Mouse (Mus musculus) lung, embryonic 14.5 days (tissue): Measurements from ENCODE around the gene Cdh5. TPM values are rescaled to one million over a fixed set of nuclear protein-coding genes. Genes with fewer than 3 reads are reported as not detected.

Experiments
- ATAC-seq: fragments of 200-750 bp; cut with Nextera tagmentation; 2 replicates; pipeline ENCODE4 v1.8.0; 2017; ENCODE audit warnings: mild to moderate bottlenecking, moderate TSS enrichment, moderate library complexity; ENCODE audit not compliant: insufficient read depth
- DNase-seq: peaks from one replicate; pipeline ENCODE4 v3.0.0-alpha.2; 2015
- H3K27ac ChIP-seq: fragments of 300-500 bp; sonication (generic); 2 replicates; pipeline ENCODE4 v1.5.1; 2014; ENCODE audit warnings: low read depth, mild to moderate bottlenecking, moderate library complexity
- H3K27me3 ChIP-seq: fragments of 300-500 bp; sonication (generic); 2 replicates; pipeline ENCODE4 v1.6.1; 2014; ENCODE audit warnings: low read length, control low read depth; ENCODE audit not compliant: insufficient read depth
- H3K36me3 ChIP-seq: fragments of 300-500 bp; sonication (generic); 2 replicates; pipeline ENCODE4 v1.6.1; 2014; ENCODE audit warnings: control low read depth; ENCODE audit not compliant: insufficient read depth
- H3K4me1 ChIP-seq: fragments of 300-500 bp; sonication (generic); 2 replicates; pipeline ENCODE4 v1.6.1; 2014; ENCODE audit warnings: antibody characterized with exemption, control low read depth; ENCODE audit not compliant: insufficient read depth
- H3K4me2 ChIP-seq: fragments of 300-500 bp; sonication (generic); 2 replicates; pipeline ENCODE4 v1.6.1; 2014; ENCODE audit warnings: mild to moderate bottlenecking
- H3K4me3 ChIP-seq: fragments of 300-500 bp; sonication (generic); 2 replicates; pipeline ENCODE4 v1.5.1; 2014; ENCODE audit warnings: low read depth, low read length
- H3K9ac ChIP-seq: fragments of 300-500 bp; sonication (generic); 2 replicates; pipeline ENCODE4 v1.6.1; 2014
- H3K9me3 ChIP-seq: fragments of 300-500 bp; sonication (generic); 2 replicates; pipeline ENCODE4 v1.6.1; 2016; ENCODE audit warnings: low read depth, low read length, control low read depth
- CTCF ChIP-seq: IDR thresholded peaks from 2 replicates; pipeline ENCODE4 v1.5.1; 2016; ENCODE audit warnings: antibody characterized with exemption, low read depth
- WGBS: fragments of 180-500 bp; shearing (Covaris S2); extraction: QIAGEN DNeasy Blood & Tissue Kit; methylation state at CpG from one replicate; pipeline ENCODE4 v1.1.7; 2014; 5-methylcytosine and 5-hydroxymethylcytosine counted together
- polyA plus RNA-seq: library from polyadenylated mRNA; unstranded; fragments of >200 nt; fragmentation: Nextera tagmentation; extraction: Ambion mirVana; gene quantifications from 2 replicates; pipeline ENCODE4 v1.2.1, GENCODE M21; 2014

Cdh5 gene
- polyA plus RNA-seq, 1 experiment from 2014 or later: 69.8 TPM

GRCm38 (mm10) chr8:104123080-104123657 is 21.7 kb downstream of the Cdh5 start:
- H3K4me2 ChIP-seq: no peak overlapping the region
- H3K9ac ChIP-seq: no peak overlapping the region
- DNase-seq (no peak), ATAC-seq (no peak)
- no peaks in the 10 kb centered on the region for H3K9me3 ChIP-seq
- H3K4me1 ChIP-seq: no peaks in the 10 kb centered on the region
- TF ChIP-seq CTCF: no peak
- no peaks in the 10 kb centered on the region for H3K36me3 ChIP-seq
- WGBS: 98% methylated on average over 2 of the region's 2 CpGs
- H3K4me3 ChIP-seq: no peak overlapping the region
- H3K27me3 ChIP-seq: no peaks in the 10 kb centered on the region
- H3K27ac ChIP-seq: no peak overlapping the region

GRCm38 (mm10) chr8:104124534-104124933 is 23.1 kb downstream of the Cdh5 start:
- ATAC-seq (no peak), DNase-seq (no peak)
- H3K9ac ChIP-seq: no peak overlapping the region
- WGBS: 68% methylated on average over 5 of the region's 5 CpGs
- no peaks in the 10 kb centered on the region for H3K36me3 ChIP-seq
- TF ChIP-seq CTCF: no peak
- H3K4me1 ChIP-seq: no peaks in the 10 kb centered on the region
- H3K27ac ChIP-seq: no peak overlapping the region
- no peak overlapping the region for H3K4me2 ChIP-seq
- no peaks in the 10 kb centered on the region for H3K9me3 ChIP-seq
- no peak overlapping the region for H3K4me3 ChIP-seq
- H3K27me3 ChIP-seq: no peaks in the 10 kb centered on the region

- no peak overlapping the region for H3K4me2 ChIP-seq
These were observed 25.9 kb downstream of the Cdh5 start for GRCm38 (mm10) chr8:104127160-104127883.

DNA sequence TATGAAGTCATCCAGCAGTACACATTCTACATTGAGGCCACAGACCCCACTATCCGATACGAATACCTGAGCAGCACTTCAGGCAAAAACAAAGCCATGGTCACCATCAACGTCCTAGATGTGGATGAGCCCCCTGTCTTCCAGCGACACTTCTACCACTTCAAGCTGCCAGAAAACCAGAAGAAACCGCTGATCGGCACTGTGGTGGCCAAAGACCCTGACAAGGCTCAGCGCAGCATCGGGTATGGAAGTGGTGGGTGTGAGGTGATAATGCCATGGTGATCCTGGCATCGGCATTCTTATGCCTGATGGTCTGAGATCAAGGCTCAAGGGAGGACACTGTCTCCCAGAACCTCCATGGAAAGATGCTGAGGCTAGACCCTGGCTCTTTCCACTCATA is 29.5 kb downstream of the Cdh5 start:
- H3K4me3 ChIP-seq: no peak overlapping the region
- no peaks in the 10 kb centered on the region for H3K36me3 ChIP-seq
- no peak overlapping the region for H3K4me2 ChIP-seq
- H3K27me3 ChIP-seq: no peaks in the 10 kb centered on the region
- ATAC-seq (no peak), DNase-seq (no peak)
- TF ChIP-seq CTCF: no peak
- no peak overlapping the region for H3K27ac ChIP-seq
- WGBS: 93% methylated on average over 9 of the region's 9 CpGs
- H3K9me3 ChIP-seq: no peaks in the 10 kb centered on the region
- H3K4me1 ChIP-seq: no peaks in the 10 kb centered on the region
- no peak overlapping the region for H3K9ac ChIP-seq

More at GRCm38 (mm10) chr8:104127160-104127883, 25.9 kb downstream of the Cdh5 start:
- Histone ChIP-seq H3K9ac (no peak overlapping the region), H3K27me3 (no peaks in the 10 kb centered on the region), H3K4me3 (no peak overlapping the region), H3K36me3 (no peaks in the 10 kb centered on the region), H3K27ac (no peak overlapping the region), H3K9me3 (no peaks in the 10 kb centered on the region), H3K4me1 (no peaks in the 10 kb centered on the region)
- DNase-seq: no peak
- WGBS: 62% methylated on average over 4 of the region's 4 CpGs
- no peak for ATAC-seq
- no peak for TF ChIP-seq CTCF

DNA sequence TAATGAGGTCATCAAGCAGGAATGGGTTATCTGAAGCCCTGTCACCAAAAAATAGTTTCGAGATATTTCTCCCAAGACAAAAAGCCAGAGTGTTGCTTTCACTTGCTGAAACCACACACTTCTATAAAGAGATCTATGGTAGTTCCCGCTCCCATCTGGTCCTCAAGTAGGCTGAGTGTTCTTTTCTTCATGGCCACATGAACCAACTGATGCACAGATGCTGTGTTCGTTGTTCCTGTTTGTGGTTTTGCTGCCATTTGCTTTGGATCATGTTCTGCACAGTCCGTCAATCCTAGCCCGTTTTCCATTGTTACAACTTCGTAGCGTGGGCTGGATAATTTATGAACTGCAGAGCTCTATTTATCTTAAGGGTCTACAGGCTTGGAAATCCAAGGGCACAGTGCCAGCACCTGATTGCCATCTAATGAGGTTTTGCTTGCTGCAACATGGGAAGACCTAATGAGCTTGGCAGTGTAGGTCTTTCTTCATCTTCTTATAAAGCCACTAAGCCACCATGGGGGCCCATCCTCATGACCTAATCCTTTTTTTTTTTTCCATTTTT is 30.1 kb downstream of the Cdh5 start:
- TF ChIP-seq CTCF: no peak
- 53% methylated on average over 7 of the region's 7 CpGs for WGBS
- Histone ChIP-seq H3K9me3 (no peaks in the 10 kb centered on the region), H3K4me3 (no peak overlapping the region), H3K9ac (no peak overlapping the region), H3K36me3 (no peaks in the 10 kb centered on the region), H3K4me1 (no peaks in the 10 kb centered on the region), H3K27me3 (no peaks in the 10 kb centered on the region), H3K27ac (no peak overlapping the region), H3K4me2 (no peak overlapping the region)
- ATAC-seq (no peak), DNase-seq (peak; percentile 65)

DNA sequence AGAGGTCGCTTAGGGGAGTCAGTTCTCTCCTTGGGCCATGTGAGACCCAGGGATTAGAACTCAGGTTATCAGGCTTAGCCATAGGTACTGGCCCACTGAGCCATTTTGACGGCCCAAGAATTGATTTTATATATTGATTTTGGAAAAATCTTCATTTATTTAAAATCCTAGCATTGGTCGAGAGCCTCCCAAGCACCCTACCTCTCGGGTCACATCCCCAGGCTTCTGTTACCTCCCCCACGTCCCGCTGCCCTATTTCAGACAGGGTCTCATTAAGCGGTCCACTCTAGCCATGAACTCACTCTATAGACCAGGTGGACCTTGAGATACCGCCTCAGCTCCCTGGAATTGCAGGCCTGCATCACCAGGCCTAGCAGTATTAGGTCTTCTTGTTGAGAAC is 33.1 kb downstream of the Cdh5 start:
- WGBS: 87% methylated on average over 8 of the region's 8 CpGs
- no peaks in the 10 kb centered on the region for H3K27me3 ChIP-seq
- no peaks in the 10 kb centered on the region for H3K9me3 ChIP-seq
- no peak overlapping the region for H3K4me2 ChIP-seq
- no peak for ATAC-seq
- no peak for TF ChIP-seq CTCF
- H3K9ac ChIP-seq: no peak overlapping the region
- DNase-seq: no peak
- no peak overlapping the region for H3K4me3 ChIP-seq
- no peaks in the 10 kb centered on the region for H3K36me3 ChIP-seq
- no peaks in the 10 kb centered on the region for H3K4me1 ChIP-seq
- H3K27ac ChIP-seq: no peak overlapping the region

DNA sequence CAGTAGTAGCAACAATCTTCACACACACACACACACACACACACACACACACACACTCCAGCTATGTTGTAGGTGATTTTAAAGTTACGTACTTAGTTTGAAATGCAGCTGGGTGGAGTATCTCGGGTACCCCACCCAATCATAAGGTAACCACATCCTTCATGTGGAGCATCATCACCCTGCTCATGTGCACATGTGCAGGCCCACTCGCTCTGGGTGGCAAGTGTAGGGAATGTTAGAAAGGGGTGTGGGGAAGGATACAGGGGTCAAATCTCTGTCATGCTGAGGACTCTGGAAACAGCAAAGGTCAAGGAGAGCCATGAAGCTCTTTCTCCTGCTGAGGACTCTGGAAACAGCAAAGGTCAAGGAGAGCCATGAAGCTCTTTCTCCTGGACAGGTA is 34.9 kb downstream of the Cdh5 start:
- no peaks in the 10 kb centered on the region for H3K36me3 ChIP-seq
- no peaks in the 10 kb centered on the region for H3K9me3 ChIP-seq
- no peaks in the 10 kb centered on the region for H3K27me3 ChIP-seq
- no peak overlapping the region for H3K4me2 ChIP-seq
- no peak for TF ChIP-seq CTCF
- H3K27ac ChIP-seq: no peak overlapping the region
- H3K9ac ChIP-seq: no peak overlapping the region
- no peak for ATAC-seq
- H3K4me3 ChIP-seq: no peak overlapping the region
- H3K4me1 ChIP-seq: no peaks in the 10 kb centered on the region
- DNase-seq: no peak
- 83% methylated on average over 3 of the region's 3 CpGs for WGBS
